8 mouse cellular contexts compared by ENCODE assay signal in the genomic region with DNA sequence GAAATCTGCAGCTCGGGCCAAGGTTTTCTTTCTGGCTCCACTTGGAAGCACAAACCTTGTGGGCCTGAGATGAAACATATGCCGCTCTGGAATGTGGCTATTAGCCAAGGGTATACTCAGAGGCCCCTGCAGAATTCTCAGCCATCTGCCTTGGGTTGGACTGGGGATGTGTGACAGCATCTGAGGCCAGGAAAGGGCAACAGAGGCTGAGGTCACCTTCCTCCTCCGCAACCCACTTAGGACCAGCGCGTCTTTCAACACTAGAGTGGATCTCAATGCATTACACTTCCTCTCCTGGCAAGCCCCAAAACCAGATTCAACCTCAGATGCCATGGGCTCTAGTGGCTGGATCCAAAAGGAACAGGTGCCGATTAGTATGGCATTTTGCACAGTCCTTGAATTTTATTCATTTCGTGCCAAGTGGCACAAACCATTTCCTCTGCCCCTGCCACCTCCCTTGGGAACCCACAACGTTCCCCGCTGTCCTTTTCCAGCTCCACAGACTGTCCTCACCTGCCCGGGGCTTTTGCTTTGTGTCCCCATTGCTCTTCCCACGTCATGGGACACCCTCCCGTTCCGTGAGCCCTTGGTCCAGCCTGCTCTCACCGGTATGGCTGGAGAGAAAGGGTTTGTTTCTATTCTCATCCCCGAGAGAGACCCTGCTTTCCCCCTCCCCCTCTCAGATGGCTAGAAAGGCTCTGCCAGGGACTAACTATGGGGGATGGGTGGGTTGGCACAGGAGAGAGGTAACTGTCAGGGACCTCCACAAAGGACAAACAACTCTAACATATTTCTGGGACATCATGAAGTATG.
DNase-seq lines count a peak whose midpoint lies in the region; ATAC-seq and TF ChIP-seq lines count a peak whose summit lies in the region.

No protein-coding gene starts in this region.

- H3K4me3 ChIP-seq in kidney, embryonic 14.5 days (ENCODE audit: low read length) = no peak overlapping the region
- H3K4me3 ChIP-seq in heart, embryonic 11.5 days (ENCODE audit: low read depth, low read length) = no peak overlapping the region
- no peak overlapping the region for H3K4me3 ChIP-seq in left cerebral cortex, adult 2 months

- no peaks in the 10 kb centered on the region for H3K36me3 ChIP-seq in kidney, embryonic 14.5 days (ENCODE audit: control insufficient read depth, insufficient read depth, low read length)
- H3K36me3 ChIP-seq in heart, embryonic 11.5 days (ENCODE audit: control insufficient read depth, insufficient read depth, low read length) = no peaks in the 10 kb centered on the region

- H3K4me2 ChIP-seq in kidney, embryonic 14.5 days (replicated peaks; ENCODE audit: low read depth, low read length) = no peak overlapping the region
- H3K4me2 ChIP-seq in heart, embryonic 11.5 days = 0 out of 2 replicates have a peak overlapping the region, but pooled peaks have one; percentile 29

- no peaks in the 10 kb centered on the region for H3K27me3 ChIP-seq in kidney, embryonic 14.5 days (ENCODE audit: control insufficient read depth, insufficient read depth, low read length)
- H3K27me3 ChIP-seq in heart, embryonic 11.5 days (ENCODE audit: control insufficient read depth, insufficient read depth, low read length) = no peaks in the 10 kb centered on the region

- no peak for TF ChIP-seq CTCF in left cerebral cortex, adult 2 months (IDR thresholded peaks at IDR 0.05)

- ATAC-seq in kidney, embryonic 14.5 days (ENCODE audit: low FRiP score, low TSS enrichment) = peak; percentile 59
- peak; percentile 71 for ATAC-seq in heart, embryonic 11.5 days (replicated peaks; ENCODE audit: insufficient number of reproducible peaks, low FRiP score, low TSS enrichment)

- no peaks in the 10 kb centered on the region for H3K9me3 ChIP-seq in kidney, embryonic 14.5 days (ENCODE audit: control insufficient read depth, low read length)
- H3K9me3 ChIP-seq in heart, embryonic 11.5 days (replicated peaks; ENCODE audit: control insufficient read depth, low read length) = no peaks in the 10 kb centered on the region

- no peak overlapping the region for H3K9ac ChIP-seq in kidney, embryonic 14.5 days (ENCODE audit: low read depth, low read length)
- peak overlapping the region; percentile 31; the same call in 1 of the 2 replicates for H3K9ac ChIP-seq in heart, embryonic 11.5 days (ENCODE audit: low read depth, low read length)

- DNase-seq in kidney, postnatal 36 days = no peak
- DNase-seq in cerebellum, adult 11-12 months = peak; percentile 97
- DNase-seq in lung, postnatal 4 days = peak; percentile 30 to 59
- DNase-seq in spleen, postnatal 36 days (ENCODE audit: low spot score in 2 of 2) = no peak
- no peak for DNase-seq in left cerebral cortex, adult 2 months (ENCODE audit: extremely low spot score in 1 of 2, low spot score in 2 of 2)
- no peak for DNase-seq in spleen, adult 12 weeks (ENCODE audit: low spot score)

- intact Hi-C loops in left cerebral cortex, adult 2 months (cut with DNase I) = loop anchor here (10.0 kb wide), 1 partner anchor 69 kb away; no protein-coding TSS in a partner anchor

- peaks cover 36% of the 10 kb centered on the region for H3K4me1 ChIP-seq in kidney, embryonic 14.5 days (ENCODE audit: control insufficient read depth, insufficient read depth, low read length)
- peaks cover 47% of the 10 kb centered on the region for H3K4me1 ChIP-seq in heart, embryonic 11.5 days (ENCODE audit: control insufficient read depth, insufficient read depth, low read length)

- H3K27ac ChIP-seq in kidney, embryonic 14.5 days (ENCODE audit: low read depth, low read length) = no peak overlapping the region
- peak overlapping the region; percentile 55 for H3K27ac ChIP-seq in heart, embryonic 11.5 days (ENCODE audit: low read depth, low read length)
- H3K27ac ChIP-seq in left cerebral cortex, adult 2 months = no peak overlapping the region

- WGBS in kidney, embryonic 14.5 days = 55% methylated on average over 15 of the region's 15 CpGs
- WGBS in heart, embryonic 11.5 days (ENCODE audit: insufficient replicate concordance) = 40% methylated on average over 15 of the region's 15 CpGs

Comparison
In these comparisons a context has a peak if more than half of its experiments do, and no peak if none do; other contexts are left out.
1. DNase-seq: peak in cerebellum, adult 11-12 months (single experiment) and lung, postnatal 4 days (2 of 2); none in kidney, postnatal 36 days (0 of 2), spleen, postnatal 36 days (0 of 2), left cerebral cortex, adult 2 months (0 of 2) and spleen, adult 12 weeks (single experiment).